Mouse (Mus musculus) megakaryocyte progenitor cell, adult 5-6 weeks (primary cell): ENCODE measurements around the gene Clec9a. TPM values are rescaled to one million over a fixed set of nuclear protein-coding genes. Genes with fewer than 3 reads are reported as not detected.

Experiments used
- ATAC-seq: replicated peaks from 2 replicates; pipeline ENCODE4 v1.8.0; 2016; ENCODE audit warnings: mild to moderate bottlenecking, moderate TSS enrichment, inconsistent platforms; ENCODE audit not compliant: poor library complexity
- total RNA-seq, 2 experiments: library from RNA; stranded (forward) in 1 of 2; stranded (reverse) in 1 of 2; fragments of 157-497, 149-512 nt in 1 of 2; fragments of 200-1000 nt in 1 of 2; gene quantifications; 2 replicates each; pipeline versions ENCODE4 v1.2.3 to v1.2.4; 2015 to 2017

Gene Clec9a
- total RNA-seq, 2 experiments from 2014 or later, result 2.0 to 6.3 TPM

DNA sequence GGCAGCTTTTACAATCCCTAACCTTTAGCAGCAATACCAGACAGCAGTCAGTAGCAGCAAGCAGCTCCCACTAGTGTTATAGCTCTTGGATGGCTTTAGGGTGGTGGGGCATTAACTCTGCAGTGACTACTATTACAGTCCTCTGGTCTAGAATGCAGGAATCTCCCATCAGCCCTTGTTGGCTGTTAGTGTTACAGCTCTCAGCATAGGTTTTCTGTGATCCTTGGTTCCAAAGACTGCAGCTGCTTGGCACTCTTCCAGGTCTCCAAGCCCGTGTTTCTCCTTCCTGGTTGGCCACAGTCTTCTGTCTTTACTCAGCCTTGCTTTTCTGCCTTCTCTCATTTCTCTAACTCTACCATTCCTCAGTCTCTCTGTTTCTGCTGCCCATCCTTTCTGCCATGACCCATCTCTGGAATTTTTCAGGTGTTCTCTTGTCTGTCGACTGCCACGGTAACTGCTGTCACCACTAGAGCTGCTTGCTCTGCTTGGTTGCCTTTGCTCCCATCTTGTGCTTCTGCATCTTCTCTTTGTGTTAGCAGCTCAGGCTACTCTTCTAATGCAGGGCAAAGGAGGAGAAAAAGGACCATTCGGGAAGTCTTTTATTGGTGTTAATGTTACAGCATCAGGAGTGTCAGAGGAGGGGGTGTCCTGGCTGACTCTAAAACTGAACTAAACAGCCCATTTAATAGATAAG lies 14.5 kb downstream of the Clec9a start:
- ATAC-seq, result no peak

DNA sequence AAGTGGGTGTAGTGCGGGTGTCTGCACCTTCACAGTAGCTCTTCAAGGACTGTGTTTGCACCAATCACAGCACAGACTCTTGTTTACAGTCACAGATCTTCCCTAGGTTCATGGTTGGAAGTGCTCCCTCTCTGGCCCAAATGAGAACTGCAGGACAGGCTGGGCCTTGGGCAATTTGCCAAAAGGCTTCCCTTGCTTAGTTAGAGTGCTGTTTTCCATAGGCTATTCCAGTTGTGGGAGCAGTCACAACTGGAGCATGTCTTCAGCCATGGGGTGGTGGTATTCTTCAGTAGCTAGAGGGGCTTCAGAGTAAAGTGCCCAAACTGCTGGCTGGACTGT lies 15.0 kb downstream of the Clec9a start:
- peak; percentile 93 for ATAC-seq

- no peak for ATAC-seq
Measured at GRCm38 (mm10) chr6:129425217-129425616, 16.6 kb downstream of the Clec9a start.

DNA sequence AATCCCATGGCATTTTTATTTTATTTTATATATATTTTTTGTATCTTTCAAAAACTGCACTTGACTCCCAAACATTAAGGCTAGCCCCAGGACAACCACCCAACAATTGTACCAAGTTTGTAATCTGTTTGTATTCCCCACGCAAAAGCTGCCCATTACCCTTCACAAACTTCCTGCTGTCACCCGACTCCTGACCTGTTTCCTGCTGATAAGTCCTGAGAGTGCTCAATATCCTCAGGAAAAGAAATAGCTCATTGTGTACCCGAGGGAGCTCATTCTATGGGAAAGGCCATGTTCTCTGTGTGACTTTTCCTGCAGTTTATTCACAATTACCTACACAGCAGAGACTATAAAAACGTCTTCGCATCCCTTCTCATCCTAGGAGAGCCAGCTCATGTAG lies 17.1 kb downstream of the Clec9a start:
- peak; percentile 34 for ATAC-seq

- no peak; the same call in 1 of the 2 replicates for ATAC-seq
Measured at GRCm38 (mm10) chr6:129427281-129427680, 18.6 kb downstream of the Clec9a start.

- ATAC-seq, result peak; percentile 98
Measured at GRCm38 (mm10) chr6:129434239-129434638, 25.6 kb downstream of the Clec9a start.

GRCm38 (mm10) chr6:129436025-129436424 lies 27.4 kb downstream of the Clec9a start:
- ATAC-seq, result peak; percentile 51

- ATAC-seq, result no peak
Measured at GRCm38 (mm10) chr6:129438033-129438432, 29.4 kb downstream of the Clec9a start.

- ATAC-seq, result no peak
Measured at GRCm38 (mm10) chr6:129449743-129450142, 41.1 kb downstream of the Clec9a start.

DNA sequence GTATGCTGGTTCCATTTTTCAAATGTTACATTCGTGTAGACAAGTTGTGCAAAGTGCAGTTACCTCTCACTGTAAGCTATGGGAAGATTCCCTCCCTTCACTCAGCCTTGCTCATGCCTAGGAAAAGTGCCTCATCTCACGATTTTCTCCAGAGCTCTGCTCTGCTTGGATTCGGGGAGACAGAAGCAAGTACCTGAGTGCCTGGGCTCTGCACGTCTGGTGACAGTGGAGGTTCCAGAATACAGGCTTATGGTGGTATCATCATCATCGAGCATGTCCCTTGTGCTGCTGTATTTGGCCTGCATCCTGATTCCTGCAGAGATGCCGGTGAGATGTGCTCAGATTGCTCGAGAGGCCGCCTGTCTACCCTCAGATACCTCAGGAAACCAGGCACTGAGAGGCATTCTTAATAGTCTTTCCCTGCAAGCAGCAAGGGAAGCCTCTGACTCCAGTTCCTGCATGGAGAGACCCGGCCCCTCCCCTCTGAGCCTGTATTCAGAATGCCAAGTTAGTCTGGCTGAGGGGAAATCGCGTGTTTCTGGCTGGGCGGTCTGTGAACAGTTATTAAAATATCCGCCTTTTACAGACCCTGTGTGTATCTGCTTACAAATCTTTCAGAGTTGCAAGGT lies 42.9 kb downstream of the Clec9a start, which contains the start of gene Clec1a:
TSS of gene Clec1a (minus strand) at position 590 of the 629 bp plus-strand sequence.
- ATAC-seq, result peak; percentile 54

- peak; percentile 81 for ATAC-seq
Measured at GRCm38 (mm10) chr6:129471386-129471785, 62.7 kb downstream of the Clec9a start.

GRCm38 (mm10) chr6:129472627-129473026 lies 64.0 kb downstream of the Clec9a start:
- peak; percentile 53 for ATAC-seq

Other genes starting within 250 kb of the Clec9a start
- 16.8 and 26.4 TPM in 2 replicates for gene Clec2d, start 228.2 kb upstream of the Clec9a start, total RNA-seq (2015)
- gene Clec2d, start 228.2 kb upstream of the Clec9a start, total RNA-seq (2017), result 101 and 118 TPM in 2 replicates
- gene Cd69, start 133.4 kb upstream of the Clec9a start, total RNA-seq (2015), result 128 and 146 TPM in 2 replicates
- gene Cd69, start 133.4 kb upstream of the Clec9a start, total RNA-seq (2017), result 109 and 150 TPM in 2 replicates
- 0.42 TPM in 1 of 2 replicates, not detected in the other for gene 4922502D21Rik, start 77.1 kb upstream of the Clec9a start, total RNA-seq (2015)
- 0.34 TPM in 1 of 2 replicates, not detected in the other for gene 4922502D21Rik, start 77.1 kb upstream of the Clec9a start, total RNA-seq (2017)
- gene Clec12a, start 66.2 kb upstream of the Clec9a start, total RNA-seq (2015), result 726 and 820 TPM in 2 replicates
- 640 and 745 TPM in 2 replicates for gene Clec12a, start 66.2 kb upstream of the Clec9a start, total RNA-seq (2017)
- gene Clec12b, start 23.0 kb upstream of the Clec9a start, total RNA-seq (2015), result not detected in 2 replicates
- gene Clec12b, start 23.0 kb upstream of the Clec9a start, total RNA-seq (2017), result not detected in 2 replicates
- gene Clec1b, start 11.6 kb upstream of the Clec9a start, total RNA-seq (2015), result 0.17 and 0.22 TPM in 2 replicates
- gene Clec1b, start 11.6 kb upstream of the Clec9a start, total RNA-seq (2017), result 0.17 and 0.42 TPM in 2 replicates
- gene Clec1a, start 43.1 kb downstream of the Clec9a start, total RNA-seq (2015), result 0.12 TPM in 1 of 2 replicates, not detected in the other
- 0.12 and 0.78 TPM in 2 replicates for gene Clec1a, start 43.1 kb downstream of the Clec9a start, total RNA-seq (2017)
- 31.6 and 33.4 TPM in 2 replicates for gene Olr1, start 98.3 kb downstream of the Clec9a start, total RNA-seq (2015)
- 17.3 and 51.7 TPM in 2 replicates for gene Olr1, start 98.3 kb downstream of the Clec9a start, total RNA-seq (2017)
- 0.10 TPM in 1 of 2 replicates, not detected in the other for gene Tmem52b, start 103.7 kb downstream of the Clec9a start, total RNA-seq (2015)
- 0.12 and 1.1 TPM in 2 replicates for gene Tmem52b, start 103.7 kb downstream of the Clec9a start, total RNA-seq (2017)
- gene Gabarapl1, start 124.3 kb downstream of the Clec9a start, total RNA-seq (2015), result 19.0 and 19.4 TPM in 2 replicates
- 45.5 and 62.8 TPM in 2 replicates for gene Gabarapl1, start 124.3 kb downstream of the Clec9a start, total RNA-seq (2017)
- 0.49 TPM in 1 of 2 replicates, not detected in the other for gene Klre1, start 169.0 kb downstream of the Clec9a start, total RNA-seq (2015)
- gene Klre1, start 169.0 kb downstream of the Clec9a start, total RNA-seq (2017), result not detected in 2 replicates
- gene Klrd1, start 182.9 kb downstream of the Clec9a start, total RNA-seq (2015), result 0.78 TPM in 1 of 2 replicates, not detected in the other
- gene Klrd1, start 182.9 kb downstream of the Clec9a start, total RNA-seq (2017), result 2.3 and 2.5 TPM in 2 replicates
- gene Klrk1, start 215.0 kb downstream of the Clec9a start, total RNA-seq (2015), result 5.7 and 8.2 TPM in 2 replicates
- 11.8 and 12.2 TPM in 2 replicates for gene Klrk1, start 215.0 kb downstream of the Clec9a start, total RNA-seq (2017)
- not detected in 2 replicates for gene Klrc3, start 234.5 kb downstream of the Clec9a start, total RNA-seq (2015)
- gene Klrc3, start 234.5 kb downstream of the Clec9a start, total RNA-seq (2017), result not detected in 2 replicates